Mouse (Mus musculus): ENCODE data around the gene Rpl18a. TPM values are rescaled to one million over a fixed set of nuclear protein-coding genes. Genes with fewer than 3 reads are reported as not detected.

Gene Rpl18a
- polyA plus RNA-seq, 1 experiment from 2014 or later: 5,375 TPM

- 26% methylated on average over 20 of the region's 20 CpGs for WGBS
- Histone ChIP-seq H3K9ac (ENCODE audit: low read depth, low read length) (0 out of 2 replicates have a peak overlapping the region, but pooled peaks have one; percentile 18), H3K27me3 (ENCODE audit: control insufficient read depth, insufficient read depth, low read length) (peaks cover 32% of the 10 kb centered on the region), H3K9me3 (ENCODE audit: control insufficient read depth, low read length) (no peaks in the 10 kb centered on the region), H3K4me1 (ENCODE audit: control insufficient read depth, insufficient read depth, low read length) (peaks cover 16% of the 10 kb centered on the region), H3K4me3 (ENCODE audit: low read length) (peak overlapping the region; percentile 31), H3K36me3 (ENCODE audit: control insufficient read depth, insufficient read depth, low read length) (peaks cover 29% of the 10 kb centered on the region), H3K4me2 (replicated peaks; ENCODE audit: low read depth, low read length) (peak overlapping the region; percentile 42; the same call in 1 of the 2 replicates), H3K27ac (ENCODE audit: low read depth, low read length) (no peak overlapping the region)
- no peak for ATAC-seq (ENCODE audit: low FRiP score, low TSS enrichment)
These were observed 4.1 kb downstream of the Rpl18a start for GRCm38 (mm10) chr8:70892896-70893655.

- H3K4me3 ChIP-seq (ENCODE audit: low read length): peak within 1 kb of the TSS; percentile 31
- H3K27ac ChIP-seq (ENCODE audit: low read depth, low read length): no peak within 1 kb of the TSS
- peaks cover 16% of the 10 kb centered on the region for H3K4me1 ChIP-seq (ENCODE audit: control insufficient read depth, insufficient read depth, low read length)
- peak within 1 kb of the TSS; percentile 18; the same call in 1 of the 2 replicates for H3K9ac ChIP-seq (ENCODE audit: low read depth, low read length)
- H3K36me3 ChIP-seq (ENCODE audit: control insufficient read depth, insufficient read depth, low read length): peaks cover 29% of the 10 kb centered on the region
- ATAC-seq (ENCODE audit: low FRiP score, low TSS enrichment): no peak
- H3K4me2 ChIP-seq (replicated peaks; ENCODE audit: low read depth, low read length): peak within 1 kb of the TSS; percentile 42
- peaks cover 32% of the 10 kb centered on the region for H3K27me3 ChIP-seq (ENCODE audit: control insufficient read depth, insufficient read depth, low read length)
- H3K9me3 ChIP-seq (ENCODE audit: control insufficient read depth, low read length): no peaks in the 10 kb centered on the region
- WGBS: 1% methylated on average over 79 of the region's 80 CpGs
These were observed 5.0 kb downstream of the Rpl18a start, which contains the start of gene Slc5a5 for GRCm38 (mm10) chr8:70892022-70892895. TSS of gene Slc5a5 (minus strand) at chr8:70892757.

GRCm38 (mm10) chr8:70891356-70891755, 5.9 kb downstream of the Rpl18a start:
- H3K4me3 ChIP-seq (ENCODE audit: low read length): no peak overlapping the region; the same call in none of the 2 replicates
- H3K36me3 ChIP-seq (ENCODE audit: control insufficient read depth, insufficient read depth, low read length): peaks cover 29% of the 10 kb centered on the region
- ATAC-seq (ENCODE audit: low FRiP score, low TSS enrichment): 0 out of 2 replicates have a peak, but pooled peaks have one; percentile 5
- H3K27me3 ChIP-seq (ENCODE audit: control insufficient read depth, insufficient read depth, low read length): peaks cover 32% of the 10 kb centered on the region
- no peak overlapping the region for H3K9ac ChIP-seq (ENCODE audit: low read depth, low read length)
- peaks cover 16% of the 10 kb centered on the region for H3K4me1 ChIP-seq (ENCODE audit: control insufficient read depth, insufficient read depth, low read length)
- H3K4me2 ChIP-seq (replicated peaks; ENCODE audit: low read depth, low read length): no peak overlapping the region; the same call in 1 of the 2 replicates
- no peak overlapping the region for H3K27ac ChIP-seq (ENCODE audit: low read depth, low read length)
- H3K9me3 ChIP-seq (ENCODE audit: control insufficient read depth, low read length): no peaks in the 10 kb centered on the region
- WGBS: 7% methylated on average over 21 of the region's 21 CpGs

- H3K27ac ChIP-seq (ENCODE audit: low read depth, low read length): no peak overlapping the region
- no peaks in the 10 kb centered on the region for H3K9me3 ChIP-seq (ENCODE audit: control insufficient read depth, low read length)
- peaks cover 14% of the 10 kb centered on the region for H3K4me1 ChIP-seq (ENCODE audit: control insufficient read depth, insufficient read depth, low read length)
- peaks cover 32% of the 10 kb centered on the region for H3K27me3 ChIP-seq (ENCODE audit: control insufficient read depth, insufficient read depth, low read length)
- 88% methylated on average over 5 of the region's 5 CpGs for WGBS
- H3K4me3 ChIP-seq (ENCODE audit: low read length): no peak overlapping the region
- no peak overlapping the region for H3K4me2 ChIP-seq (replicated peaks; ENCODE audit: low read depth, low read length)
- peaks cover 22% of the 10 kb centered on the region for H3K36me3 ChIP-seq (ENCODE audit: control insufficient read depth, insufficient read depth, low read length)
- no peak for ATAC-seq (ENCODE audit: low FRiP score, low TSS enrichment)
- H3K9ac ChIP-seq (ENCODE audit: low read depth, low read length): no peak overlapping the region
These were observed 6.6 kb downstream of the Rpl18a start for GRCm38 (mm10) chr8:70890656-70891055.

GRCm38 (mm10) chr8:70887669-70888068, 9.5 kb downstream of the Rpl18a start:
- H3K27ac ChIP-seq (ENCODE audit: low read depth, low read length): no peak overlapping the region
- ATAC-seq (ENCODE audit: low FRiP score, low TSS enrichment): no peak
- H3K27me3 ChIP-seq (ENCODE audit: control insufficient read depth, insufficient read depth, low read length): peaks cover 25% of the 10 kb centered on the region
- WGBS: 1% methylated on average over 15 of the region's 18 CpGs
- no peaks in the 10 kb centered on the region for H3K9me3 ChIP-seq (ENCODE audit: control insufficient read depth, low read length)
- H3K4me3 ChIP-seq (ENCODE audit: low read length): no peak overlapping the region
- no peak overlapping the region for H3K9ac ChIP-seq (ENCODE audit: low read depth, low read length)
- no peak overlapping the region; the same call in 1 of the 2 replicates for H3K4me2 ChIP-seq (replicated peaks; ENCODE audit: low read depth, low read length)
- H3K4me1 ChIP-seq (ENCODE audit: control insufficient read depth, insufficient read depth, low read length): peaks cover 11% of the 10 kb centered on the region
- H3K36me3 ChIP-seq (ENCODE audit: control insufficient read depth, insufficient read depth, low read length): no peaks in the 10 kb centered on the region

- Histone ChIP-seq H3K27me3 (ENCODE audit: control insufficient read depth, insufficient read depth, low read length) (peaks cover 4% of the 10 kb centered on the region), H3K4me3 (ENCODE audit: low read length) (no peak overlapping the region), H3K9ac (ENCODE audit: low read depth, low read length) (no peak overlapping the region), H3K27ac (ENCODE audit: low read depth, low read length) (no peak overlapping the region), H3K9me3 (ENCODE audit: control insufficient read depth, low read length) (no peaks in the 10 kb centered on the region), H3K36me3 (ENCODE audit: control insufficient read depth, insufficient read depth, low read length) (no peaks in the 10 kb centered on the region), H3K4me1 (ENCODE audit: control insufficient read depth, insufficient read depth, low read length) (peaks cover under 1% of the 10 kb centered on the region; the same call in 1 of the 2 replicates), H3K4me2 (replicated peaks; ENCODE audit: low read depth, low read length) (no peak overlapping the region)
- WGBS: 11% methylated on average over 12 of the region's 12 CpGs
- no peak for ATAC-seq (ENCODE audit: low FRiP score, low TSS enrichment)
These were observed 11.6 kb downstream of the Rpl18a start for GRCm38 (mm10) chr8:70885612-70886011.

- no peaks in the 10 kb centered on the region for H3K9me3 ChIP-seq (ENCODE audit: control insufficient read depth, low read length)
- peaks cover 7% of the 10 kb centered on the region for H3K4me1 ChIP-seq (ENCODE audit: control insufficient read depth, insufficient read depth, low read length)
- no peak for ATAC-seq (ENCODE audit: low FRiP score, low TSS enrichment)
- H3K9ac ChIP-seq (ENCODE audit: low read depth, low read length): no peak overlapping the region
- no peaks in the 10 kb centered on the region for H3K27me3 ChIP-seq (ENCODE audit: control insufficient read depth, insufficient read depth, low read length)
- no peak overlapping the region for H3K27ac ChIP-seq (ENCODE audit: low read depth, low read length)
- no peaks in the 10 kb centered on the region for H3K36me3 ChIP-seq (ENCODE audit: control insufficient read depth, insufficient read depth, low read length)
- 92% methylated on average over 10 of the region's 10 CpGs for WGBS
- no peak overlapping the region for H3K4me3 ChIP-seq (ENCODE audit: low read length)
- H3K4me2 ChIP-seq (replicated peaks; ENCODE audit: low read depth, low read length): no peak overlapping the region
These were observed 12.5 kb downstream of the Rpl18a start for GRCm38 (mm10) chr8:70884683-70885082.

- Histone ChIP-seq H3K9me3 (ENCODE audit: control insufficient read depth, low read length) (no peaks in the 10 kb centered on the region), H3K4me3 (ENCODE audit: low read length) (no peak overlapping the region), H3K27me3 (ENCODE audit: control insufficient read depth, insufficient read depth, low read length) (no peaks in the 10 kb centered on the region), H3K36me3 (ENCODE audit: control insufficient read depth, insufficient read depth, low read length) (no peaks in the 10 kb centered on the region), H3K4me1 (ENCODE audit: control insufficient read depth, insufficient read depth, low read length) (peaks cover 7% of the 10 kb centered on the region), H3K27ac (ENCODE audit: low read depth, low read length) (no peak overlapping the region), H3K9ac (ENCODE audit: low read depth, low read length) (no peak overlapping the region), H3K4me2 (replicated peaks; ENCODE audit: low read depth, low read length) (no peak overlapping the region)
- no peak for ATAC-seq (ENCODE audit: low FRiP score, low TSS enrichment)
- WGBS: 84% methylated on average over 4 of the region's 4 CpGs
These were observed 13.0 kb downstream of the Rpl18a start for GRCm38 (mm10) chr8:70884186-70884585.
